Mouse (Mus musculus) heart, adult 2 months (tissue): ENCODE measurements at regions not wholly inside any gene's neighbourhood (a gene's known extent, or its start where the extent isn't known, plus 50 kb on each side); places are given as distances from the start of the nearest gene placed in this dataset.

Source experiments
- CTCF ChIP-seq: fragments of 200-600 bp; IDR thresholded peaks from 2 replicates; pipeline ENCODE4 v1.8.1; 2022; ENCODE audit warnings: antibody characterized with exemption, mild to moderate bottlenecking, moderate library complexity
- POLR2A ChIP-seq: fragments of 200-500 bp; IDR thresholded peaks from 2 replicates; pipeline ENCODE4 v1.6.1; 2011; ENCODE audit warnings: mild to moderate bottlenecking, low read depth, low read length, control low read depth; ENCODE audit not compliant: insufficient read depth

DNA sequence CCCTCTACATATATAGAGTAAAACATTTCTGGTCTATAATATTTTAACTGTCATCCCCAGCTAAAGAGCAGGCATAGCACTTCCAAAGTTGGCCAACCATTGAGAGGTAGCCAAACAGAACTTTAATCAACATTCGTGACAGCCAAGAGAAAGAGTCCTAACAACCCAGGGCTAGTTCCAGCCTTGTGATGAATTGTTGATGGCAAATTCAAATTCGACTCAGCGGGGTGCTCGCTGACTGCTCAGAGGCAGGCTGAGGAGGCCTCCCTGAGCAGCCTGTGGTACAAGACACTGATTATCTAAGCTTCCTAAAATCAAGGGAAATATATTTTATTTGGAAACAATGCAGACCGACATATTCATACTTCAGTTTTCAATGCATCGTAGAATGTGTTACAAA lies 93.8 kb upstream of the Aco1 start:
- TF ChIP-seq POLR2A (no peak), CTCF (no peak)
